Mouse (Mus musculus) CD4-positive helper T cell, adult 2 months (primary cell): ENCODE measurements around the gene Dhx33.

Experiments
- DNase-seq: peaks from one replicate; pipeline ENCODE4 v3.0.0-alpha.2; 2012; ENCODE audit warnings: low read depth, missing footprints, low spot score

The Dhx33 gene

DNA sequence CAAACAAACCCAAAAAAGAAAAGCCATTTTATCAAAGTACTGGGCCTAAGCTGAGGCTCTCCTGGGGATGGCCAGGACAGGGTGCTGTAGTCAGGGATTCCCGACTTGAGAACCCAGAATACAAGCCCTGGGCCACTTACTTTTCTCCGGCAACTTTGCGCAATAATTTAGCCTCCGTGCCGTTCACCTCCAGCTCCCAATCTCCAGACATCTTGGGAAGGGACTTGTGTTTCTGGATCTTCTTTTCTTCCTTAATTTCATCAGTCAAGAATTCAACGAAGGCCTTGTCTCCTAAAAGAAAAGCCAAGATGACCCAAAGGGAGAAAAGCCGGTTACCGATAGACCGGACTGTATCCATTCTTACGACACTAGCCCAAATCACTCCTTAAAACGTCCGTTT lies 22.2 kb downstream of the Dhx33 start:
- DNase-seq, result no peak

DNA sequence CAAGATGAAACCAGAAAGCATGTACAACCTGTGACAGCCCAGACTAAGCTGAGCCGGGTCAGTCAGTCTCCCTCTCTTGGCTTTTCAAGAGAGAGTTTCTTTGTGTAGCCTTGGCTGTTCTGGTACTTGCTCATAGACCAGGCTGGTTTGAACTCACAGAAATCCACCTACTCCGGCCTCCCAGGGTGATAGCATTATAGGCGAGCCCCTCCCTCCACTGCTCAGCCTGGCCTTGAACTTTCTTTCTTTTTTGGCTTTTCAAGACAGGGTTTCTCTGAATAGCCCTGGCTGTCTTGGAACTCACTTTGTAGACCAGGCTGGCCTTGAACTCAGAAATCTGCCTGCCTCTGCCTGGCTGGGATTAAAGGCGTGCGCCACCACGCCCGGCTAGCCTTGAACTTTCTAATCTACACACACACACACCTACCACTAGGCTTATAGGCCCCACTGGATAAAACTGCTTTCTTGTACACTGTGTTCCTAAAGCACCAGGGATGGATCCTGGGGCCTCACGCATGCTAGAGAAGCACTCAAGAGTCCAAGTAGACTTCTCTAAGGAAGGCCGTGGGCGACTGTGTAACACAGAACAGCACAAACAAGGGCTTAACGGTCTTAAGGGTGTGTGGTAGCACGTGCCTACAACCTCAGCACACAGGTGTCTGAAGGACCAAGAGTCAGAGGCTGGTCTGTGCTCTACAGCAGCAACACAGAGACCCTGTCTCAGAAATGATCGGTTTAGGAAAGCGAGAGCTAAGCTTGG lies 23.3 kb downstream of the Dhx33 start:
- DNase-seq, result no peak

DNA sequence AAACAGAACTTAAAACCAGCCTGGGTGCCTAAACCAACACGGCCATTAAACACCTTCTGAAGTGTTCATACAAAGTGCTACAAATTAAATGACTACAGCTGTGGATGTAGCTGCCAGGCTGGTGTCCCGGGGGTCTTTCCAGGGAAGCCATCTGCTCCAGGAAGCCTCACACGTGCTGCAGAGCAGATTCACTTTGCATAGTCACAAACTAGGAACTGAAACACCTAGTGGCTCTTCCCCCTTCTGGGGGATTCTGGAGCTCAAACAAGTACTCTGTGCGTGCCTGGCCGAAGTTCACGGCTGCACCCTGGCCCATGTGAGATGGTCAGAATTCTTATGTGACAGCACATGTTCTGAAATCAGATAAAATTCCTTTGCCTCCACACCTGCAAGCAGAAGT lies 24.0 kb downstream of the Dhx33 start:
- no peak for DNase-seq

DNA sequence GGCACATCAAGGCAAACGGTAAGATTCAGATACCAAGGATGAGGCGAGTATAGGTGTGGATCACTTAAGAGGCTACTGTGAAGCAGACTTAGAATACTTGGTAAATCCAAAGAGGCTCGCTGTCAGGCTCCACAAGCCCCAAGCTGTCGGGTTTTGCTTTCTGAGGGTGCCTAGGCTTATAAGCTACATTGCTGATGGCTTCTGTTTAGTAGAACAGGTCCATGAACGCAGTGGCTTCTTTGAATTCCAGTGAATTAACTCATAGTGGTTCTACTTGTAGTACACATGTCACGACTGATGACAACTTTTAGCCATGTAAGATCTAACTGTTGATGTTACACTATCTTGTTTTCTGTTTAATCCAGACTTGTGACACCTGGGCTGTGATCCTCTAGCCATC lies 26.9 kb downstream of the Dhx33 start:
- no peak for DNase-seq

DNA sequence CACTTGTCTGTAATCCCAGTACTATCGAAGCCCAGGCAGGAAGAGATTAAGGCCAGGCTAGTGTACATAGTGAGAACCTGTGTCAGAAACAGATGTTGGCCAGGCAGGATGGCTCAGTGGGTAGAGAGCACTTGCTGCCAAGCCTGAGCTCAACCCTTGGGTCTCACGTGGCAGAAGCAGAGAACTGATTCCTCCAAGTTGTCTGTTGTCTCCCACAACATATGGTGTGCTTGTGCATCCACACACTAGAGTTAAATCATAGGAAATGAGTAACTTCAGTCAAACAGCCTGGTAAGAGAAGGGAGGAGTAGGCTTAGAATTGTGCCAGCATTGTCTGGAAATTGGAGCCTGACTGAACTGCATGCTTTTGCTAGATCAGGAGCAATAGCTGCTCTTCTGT lies 29.0 kb downstream of the Dhx33 start:
- DNase-seq, result no peak

DNA sequence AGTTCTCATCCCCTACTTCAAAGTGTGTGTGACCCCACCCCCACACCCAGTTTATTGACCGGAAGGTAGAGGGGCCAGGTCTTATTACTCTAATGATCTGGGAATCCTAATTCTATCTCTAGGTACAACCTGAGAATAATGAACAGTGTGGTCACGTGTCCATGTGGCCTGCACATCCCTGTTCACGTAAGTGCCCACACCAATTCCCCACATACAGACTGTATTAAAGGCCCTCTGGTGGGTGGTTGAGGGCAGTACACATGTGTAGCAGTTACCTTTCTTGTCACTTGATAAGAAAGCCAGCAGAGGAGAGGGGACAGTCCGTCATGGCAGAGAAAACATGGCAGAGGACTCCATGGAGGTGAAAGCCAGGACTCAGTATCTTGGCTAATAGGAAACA lies 30.3 kb downstream of the Dhx33 start:
- DNase-seq, result peak; percentile 21

DNA sequence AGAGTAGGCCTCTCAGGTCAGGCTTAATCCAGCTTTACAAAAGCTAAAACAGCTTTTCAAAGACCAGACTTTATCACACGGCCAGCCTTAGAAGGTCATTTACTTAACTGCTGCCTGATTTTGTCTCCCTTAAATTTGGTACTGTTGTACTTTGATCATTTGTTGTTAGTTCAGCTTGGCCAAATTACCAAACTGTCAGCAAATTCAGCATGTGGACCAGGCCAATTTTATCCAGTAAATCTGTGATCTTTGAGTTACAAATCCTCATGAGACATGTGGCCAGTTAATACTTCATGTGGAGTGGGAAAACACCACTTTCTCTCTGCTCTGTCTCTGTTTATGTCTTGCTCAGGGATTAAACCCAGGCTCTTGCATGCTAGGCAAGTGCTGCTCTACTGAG lies 31.7 kb downstream of the Dhx33 start:
- no peak for DNase-seq

DNA sequence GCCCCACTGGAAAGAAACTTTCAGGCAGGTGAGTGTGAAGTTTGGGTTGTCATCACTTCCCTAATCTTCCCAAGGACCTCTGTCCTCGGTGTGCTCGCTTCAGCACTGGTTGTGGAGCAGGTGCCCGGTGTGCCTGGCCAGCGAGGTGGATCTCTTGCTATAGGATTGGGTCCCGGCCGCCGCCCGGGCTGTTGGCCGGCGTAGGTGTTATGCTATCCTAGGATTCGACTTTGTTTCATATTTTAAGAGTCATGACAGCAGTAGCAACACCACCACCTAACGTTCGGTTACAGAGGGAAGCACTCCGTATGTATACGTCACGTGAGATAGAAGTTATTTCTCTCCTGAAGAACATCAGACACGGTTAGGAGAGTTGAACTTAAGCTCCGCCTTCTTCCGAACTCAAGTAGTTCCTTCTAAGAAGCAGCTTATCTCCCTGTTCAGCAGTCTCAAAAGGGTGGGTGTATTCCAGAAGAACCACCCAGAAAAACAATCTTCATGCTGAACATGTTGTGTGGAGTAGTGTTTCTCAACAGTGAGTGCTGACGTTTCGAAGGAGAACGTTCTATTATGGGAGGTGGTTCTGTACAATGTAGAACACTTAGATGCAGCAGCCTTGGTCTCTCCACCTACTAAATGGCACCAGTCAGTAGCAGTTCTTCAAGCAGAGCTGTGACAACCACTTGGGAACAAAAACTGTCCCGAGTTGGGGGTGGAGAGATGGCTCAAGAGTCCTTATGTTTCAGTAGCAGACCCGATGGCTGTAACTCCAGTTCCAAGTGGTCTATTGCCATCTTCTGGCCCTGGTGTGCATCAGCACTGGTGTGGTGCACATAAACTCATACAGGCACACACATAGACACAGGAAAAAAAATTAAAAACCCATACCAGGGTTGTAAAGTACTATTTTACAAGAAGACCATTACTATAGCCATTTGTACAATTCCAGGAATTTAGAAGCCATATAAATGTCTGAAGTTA lies 33.4 kb downstream of the Dhx33 start:
- DNase-seq, result peak; percentile 78

DNA sequence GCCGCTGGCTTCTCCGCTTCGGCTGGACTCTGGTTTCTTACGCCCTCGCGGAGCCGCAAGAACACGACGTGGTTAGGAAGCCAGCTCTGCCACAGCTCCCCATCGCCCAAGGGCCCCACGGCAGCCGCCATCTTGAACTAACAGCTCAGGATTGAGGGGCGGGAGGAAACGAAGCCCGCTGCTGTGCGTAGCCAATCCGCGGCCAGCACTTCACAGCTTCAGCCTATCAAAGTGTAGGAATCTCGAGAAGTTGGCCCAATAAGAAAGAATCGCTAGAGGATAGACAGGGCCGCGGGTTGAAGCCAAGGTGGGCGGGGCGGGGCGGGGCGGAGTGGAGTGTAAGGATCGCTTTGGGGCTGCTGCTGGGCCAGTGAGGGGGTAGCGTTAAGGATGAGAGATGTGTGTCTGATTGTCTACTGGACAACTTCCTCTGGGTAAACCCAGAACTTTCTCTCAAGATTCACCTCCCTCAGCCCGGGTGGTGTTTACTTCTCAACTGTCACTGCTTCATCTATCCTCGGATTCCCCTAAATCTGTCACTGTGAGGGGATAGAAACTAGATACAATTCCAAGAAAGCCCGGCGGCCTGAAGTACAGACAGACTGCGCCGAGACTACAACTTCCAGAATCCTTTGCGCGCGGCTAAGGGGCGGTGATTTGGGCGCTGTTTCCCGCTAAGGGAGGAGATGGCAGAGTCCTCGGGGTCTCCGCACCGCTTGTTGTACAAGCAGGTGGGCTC lies 34.2 kb downstream of the Dhx33 start, which contains the start of the genes Nup88 and Rpain:
Nup88 (minus strand) TSS at position 153 of the 739 bp plus-strand sequence.
Rpain (plus strand) TSS at position 393 of the 739 bp plus-strand sequence.
- DNase-seq, result peak; percentile 98

DNA sequence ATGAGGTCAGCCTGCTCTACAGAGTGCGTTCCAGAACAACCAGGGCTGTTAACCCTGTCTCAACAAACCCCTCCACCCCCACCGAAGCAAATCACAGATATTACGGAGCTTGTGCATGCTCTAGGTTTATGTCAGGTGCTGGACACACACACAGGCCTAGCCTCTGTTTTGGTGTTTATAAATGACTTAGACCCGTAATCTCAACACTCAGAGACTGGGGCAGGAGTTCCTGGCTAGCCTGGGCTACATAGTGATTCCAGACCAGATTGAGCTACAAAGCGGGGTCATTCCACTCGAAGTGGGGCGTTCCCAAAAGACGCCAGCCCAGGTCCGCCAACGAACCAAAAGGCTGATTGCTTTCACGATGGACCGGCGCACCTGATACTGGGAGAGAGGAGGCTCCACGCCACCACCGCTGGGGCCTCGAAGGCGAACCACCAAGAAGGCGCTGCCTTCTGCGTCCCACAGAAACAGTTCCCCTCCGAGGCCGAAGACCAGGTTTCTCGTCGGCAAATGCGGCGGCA lies 34.9 kb downstream of the Dhx33 start:
- no peak for DNase-seq

DNA sequence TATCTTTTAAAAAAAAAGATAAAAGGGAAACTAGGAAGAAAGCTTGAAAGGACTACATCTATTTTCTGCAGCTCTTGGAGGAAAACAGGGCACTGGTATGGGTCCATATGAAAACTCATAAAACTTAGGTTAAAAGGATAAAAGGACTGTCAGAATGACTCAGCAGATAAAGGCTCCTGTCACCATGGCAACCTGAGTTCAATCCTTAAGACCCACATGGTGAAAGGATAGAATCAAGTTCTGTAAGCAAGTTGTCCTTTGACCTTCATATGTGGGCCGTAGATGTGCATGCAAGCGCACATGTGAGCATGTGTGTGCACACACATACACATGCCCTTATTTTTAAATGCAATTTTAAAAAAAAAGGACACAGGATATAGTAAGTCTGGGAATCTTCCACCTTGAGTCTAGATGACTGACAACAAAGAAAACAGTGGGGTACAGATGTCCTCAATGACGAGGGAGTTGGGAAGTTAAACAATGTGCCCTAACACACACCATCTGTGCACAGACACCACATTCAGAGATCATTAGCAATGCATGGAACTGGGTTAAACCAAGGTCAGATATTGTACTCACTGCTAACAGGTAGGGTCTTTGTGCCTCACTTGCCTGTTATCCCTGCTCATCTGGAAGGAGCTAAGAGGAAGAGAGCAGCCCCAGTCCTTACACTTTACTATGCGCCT lies 39.9 kb downstream of the Dhx33 start:
- DNase-seq, result no peak

DNA sequence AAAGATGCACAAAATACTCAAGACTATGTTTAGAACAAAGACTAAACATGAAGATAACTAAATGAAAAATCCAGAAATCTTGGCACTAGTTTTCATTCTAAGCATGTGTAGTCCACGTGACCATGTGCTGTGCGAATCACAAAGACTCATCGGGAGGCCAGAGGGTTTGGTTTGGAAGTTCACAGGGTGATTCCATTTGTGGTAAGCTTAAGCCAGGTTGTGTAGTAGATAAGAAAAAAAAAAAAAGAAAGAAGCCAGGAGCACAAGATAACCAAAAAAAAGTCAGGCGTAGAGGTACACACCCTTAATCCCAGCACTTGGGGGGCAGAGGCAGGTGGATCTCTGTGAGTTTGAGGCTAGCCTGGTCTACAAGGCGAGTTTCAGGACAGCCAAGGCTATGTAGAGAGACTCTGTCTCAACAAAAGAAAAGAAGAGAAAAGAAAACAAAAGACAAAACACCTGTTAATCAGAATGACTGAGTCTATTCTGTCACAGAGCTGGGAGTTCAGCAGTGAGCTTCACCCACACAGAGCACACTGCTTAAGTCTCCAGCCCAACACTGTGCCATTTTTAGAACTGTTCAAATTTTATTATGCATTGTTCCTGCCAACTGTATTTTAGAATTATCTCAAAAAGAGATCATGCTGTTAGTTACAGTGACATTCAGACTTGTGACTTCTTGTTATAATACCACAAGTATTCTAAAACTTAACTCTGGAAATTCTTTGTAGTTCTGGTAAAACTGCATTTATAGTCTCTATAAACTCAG lies 43.3 kb downstream of the Dhx33 start:
- no peak for DNase-seq

DNA sequence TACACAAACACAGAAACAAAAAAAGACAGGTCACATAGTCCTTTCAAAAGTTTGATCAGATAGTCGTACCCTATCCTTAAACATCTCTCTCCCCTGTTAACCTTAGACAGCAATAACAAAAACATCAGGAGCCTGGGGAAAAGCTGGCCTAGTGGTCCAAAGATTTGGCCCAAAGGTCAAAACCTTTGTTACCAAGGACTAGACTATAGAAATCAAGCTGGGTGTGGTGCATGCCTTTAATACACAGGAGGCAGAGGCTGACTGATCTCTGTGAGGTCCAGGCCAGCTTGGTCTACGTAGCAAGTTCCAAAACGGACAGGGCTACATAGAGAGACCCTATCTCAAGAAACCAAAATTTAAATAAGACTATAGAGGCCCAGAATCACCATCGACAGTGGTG lies 49.5 kb downstream of the Dhx33 start:
- DNase-seq, result no peak

DNA sequence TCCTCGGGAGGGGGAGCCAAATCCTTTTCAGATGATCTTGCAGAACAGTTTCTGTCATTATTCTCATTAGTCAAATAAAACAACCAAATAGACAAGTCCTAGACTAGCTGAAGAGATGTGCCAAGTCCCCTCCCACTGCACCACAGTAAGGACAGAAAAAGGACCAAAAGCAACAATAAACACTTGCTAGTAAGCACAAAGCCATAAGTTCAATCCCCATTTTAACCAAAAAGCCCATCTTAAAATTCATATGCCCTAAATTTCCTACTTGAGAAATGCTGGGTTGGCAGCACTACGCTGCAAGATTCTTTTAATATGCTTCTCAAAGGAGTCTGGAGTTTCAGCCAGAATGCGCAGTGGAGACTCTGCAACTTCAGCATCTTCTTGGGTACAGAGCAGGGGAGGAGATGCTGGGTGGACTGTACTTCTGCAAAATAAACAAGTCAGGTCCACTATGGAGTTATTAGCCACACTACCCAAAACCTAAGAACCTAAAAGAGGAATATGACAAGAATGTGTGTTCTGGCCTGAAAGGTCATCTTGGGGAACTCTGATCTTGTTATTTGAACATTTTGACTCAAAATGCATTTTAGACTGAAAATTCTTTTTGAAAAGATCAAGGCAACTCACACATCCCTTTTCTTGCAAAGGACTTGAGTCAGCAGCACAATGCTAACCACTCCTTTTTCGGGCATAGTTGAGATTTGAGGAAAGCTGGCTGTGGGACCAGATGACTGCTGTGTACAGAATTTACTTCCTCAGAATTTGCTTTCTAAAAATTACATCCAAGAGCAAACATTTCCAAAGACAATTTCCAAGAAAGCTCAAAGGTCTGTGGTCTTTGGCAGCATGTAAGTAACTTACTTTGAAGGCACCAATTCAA lies 59.1 kb downstream of the Dhx33 start:
- no peak for DNase-seq

DNA sequence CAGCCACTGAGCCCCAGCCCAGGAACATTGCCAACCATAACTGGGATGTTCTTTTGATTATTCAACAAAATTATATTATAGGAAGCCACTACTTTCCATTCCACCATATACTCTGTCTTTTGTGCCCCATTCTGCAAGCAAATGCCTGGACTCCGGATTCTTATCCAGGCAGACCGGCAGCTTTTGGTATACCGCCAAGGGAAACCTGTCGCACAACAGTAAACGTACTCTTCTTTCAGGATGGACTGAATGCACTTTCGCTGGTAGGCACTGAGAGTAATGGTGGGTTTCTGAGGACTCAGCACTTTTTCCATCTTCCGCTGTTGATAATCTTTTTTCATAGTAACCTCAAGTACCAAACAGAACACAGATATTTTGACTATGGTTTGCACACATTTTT lies 60.6 kb downstream of the Dhx33 start:
- DNase-seq, result no peak

DNA sequence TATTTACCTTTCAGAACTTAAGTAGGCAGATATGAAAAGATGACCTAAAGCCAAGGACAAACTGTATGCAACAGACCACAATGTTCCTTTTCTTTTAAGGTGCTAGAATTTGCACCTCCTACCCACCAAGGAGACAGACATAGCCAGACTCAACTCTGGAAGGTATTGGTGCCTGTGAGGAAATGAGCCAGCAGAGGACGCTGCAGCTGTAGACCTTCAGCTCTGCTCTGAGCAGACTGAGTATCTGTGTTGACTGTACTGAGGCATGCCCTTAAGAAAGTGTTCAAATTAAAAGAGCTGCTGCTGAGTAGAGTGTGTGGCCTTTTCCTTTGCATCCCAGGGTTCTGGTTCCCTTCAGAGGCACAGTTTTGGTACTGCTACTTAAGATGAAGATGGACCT lies 61.6 kb downstream of the Dhx33 start:
- no peak for DNase-seq

DNA sequence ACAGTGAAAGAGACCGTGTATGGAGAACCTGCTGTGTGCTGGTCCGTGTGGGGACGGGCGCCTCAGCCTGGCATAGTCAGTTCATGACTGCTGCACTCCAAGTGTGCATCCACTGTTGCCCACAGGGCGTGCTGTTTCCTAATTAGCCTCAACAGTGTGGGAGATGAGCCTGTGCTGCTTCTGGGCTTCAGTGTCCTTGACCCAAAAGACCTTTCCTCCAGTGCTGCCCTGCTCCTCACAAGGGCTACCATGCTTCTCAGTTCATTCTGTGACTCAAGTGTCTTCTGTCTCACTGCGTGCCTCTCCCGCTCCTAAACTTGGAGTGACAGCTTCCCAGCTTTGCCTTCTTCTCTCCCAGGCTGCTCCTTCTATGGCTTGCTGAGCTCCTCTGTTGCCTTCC lies 68.9 kb downstream of the Dhx33 start:
- DNase-seq, result no peak
